ENCODE assay signal across 10 mouse cellular contexts in the genomic region with DNA sequence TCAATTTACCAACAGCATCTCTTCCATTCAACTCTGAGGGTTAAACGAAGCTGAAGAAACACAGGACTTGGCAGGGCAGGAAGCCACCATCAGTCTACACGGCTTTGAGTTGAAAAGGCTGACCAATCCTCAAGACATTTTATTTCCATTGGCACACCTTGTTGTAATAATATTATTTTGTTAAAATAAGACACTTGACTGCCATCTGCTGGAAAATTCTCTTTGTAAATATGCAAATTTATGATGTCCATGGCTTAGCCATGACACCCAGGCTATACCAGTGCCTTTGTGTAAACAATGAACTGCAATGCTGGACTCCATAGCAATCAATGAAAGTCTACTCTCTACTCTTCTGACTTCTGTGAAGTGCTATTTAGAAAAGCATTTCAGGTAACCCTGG.
A peak's percentile ranks its signal among the peaks of the same experiment; 100 is the strongest.
DNase-seq lines count a peak whose midpoint lies in the region; ATAC-seq lines count a peak whose summit lies in the region.
"Had no signal": no experiment of that assay in that cellular context is flagged by ENCODE, and none has a peak within 500 bp of the region (broad histone marks: within the 10 kb centered on the region; RNA-seq: fewer than 3 reads in every experiment).

No protein-coding gene starts in this region.

- H3K27ac ChIP-seq in midbrain, embryonic 14.5 days (replicated peaks; ENCODE audit: low read depth, low read length): no peak overlapping the region
- H3K27ac ChIP-seq in midbrain, embryonic 13.5 days: no peak overlapping the region
- H3K27ac ChIP-seq: heart, embryonic 13.5 days had no signal

- no peak overlapping the region for H3K9ac ChIP-seq in midbrain, embryonic 14.5 days (replicated peaks; ENCODE audit: low read length)
- no peak overlapping the region for H3K9ac ChIP-seq in midbrain, embryonic 13.5 days (replicated peaks)
- H3K9ac ChIP-seq: heart, embryonic 13.5 days had no signal

- no peaks in the 10 kb centered on the region for H3K4me1 ChIP-seq in midbrain, embryonic 14.5 days (ENCODE audit: control insufficient read depth, insufficient read depth, low read length)
- no peaks in the 10 kb centered on the region for H3K4me1 ChIP-seq in midbrain, embryonic 13.5 days (replicated peaks)
- H3K4me1 ChIP-seq: heart, embryonic 13.5 days had no signal

- intact Hi-C loops in heart, postnatal 25 days (cut with DNase I): loop anchor here (5.0 kb wide), 2 partner anchors 149 to 374 kb away; no protein-coding TSS in a partner anchor

- H3K4me3 ChIP-seq in midbrain, embryonic 14.5 days (replicated peaks; ENCODE audit: low read depth, low read length): no peak overlapping the region
- no peak overlapping the region for H3K4me3 ChIP-seq in midbrain, embryonic 13.5 days (replicated peaks)
- H3K4me3 ChIP-seq: heart, embryonic 13.5 days had no signal

- no peaks in the 10 kb centered on the region for H3K9me3 ChIP-seq in midbrain, embryonic 14.5 days (ENCODE audit: control insufficient read depth, low read length)
- no peaks in the 10 kb centered on the region for H3K9me3 ChIP-seq in midbrain, embryonic 13.5 days
- H3K9me3 ChIP-seq: heart, embryonic 13.5 days had no signal

- no peak overlapping the region for H3K4me2 ChIP-seq in midbrain, embryonic 14.5 days (ENCODE audit: low read length)
- no peak overlapping the region for H3K4me2 ChIP-seq in midbrain, embryonic 13.5 days (replicated peaks)
- H3K4me2 ChIP-seq: heart, embryonic 13.5 days had no signal

- no peaks in the 10 kb centered on the region for H3K36me3 ChIP-seq in midbrain, embryonic 14.5 days (ENCODE audit: control insufficient read depth, insufficient read depth, low read length)
- H3K36me3 ChIP-seq in midbrain, embryonic 13.5 days: no peaks in the 10 kb centered on the region
- H3K36me3 ChIP-seq in splenic B cell, adult 2 months (ENCODE audit: control insufficient read depth, insufficient read depth, low read length, poor library complexity, severe bottlenecking): no peaks in the 10 kb centered on the region
- H3K36me3 ChIP-seq: heart, embryonic 13.5 days had no signal

- no peaks in the 10 kb centered on the region for H3K27me3 ChIP-seq in midbrain, embryonic 14.5 days (ENCODE audit: control insufficient read depth, insufficient read depth, low read length)
- H3K27me3 ChIP-seq in midbrain, embryonic 13.5 days: no peaks in the 10 kb centered on the region
- H3K27me3 ChIP-seq in splenic B cell, adult 2 months (ENCODE audit: control insufficient read depth, insufficient read depth, low read length, poor library complexity, severe bottlenecking): no peaks in the 10 kb centered on the region
- H3K27me3 ChIP-seq: heart, embryonic 13.5 days had no signal

- 61% methylated on average over 2 of the region's 2 CpGs for WGBS in midbrain, embryonic 14.5 days
- WGBS in midbrain, embryonic 13.5 days: 63% methylated on average over 2 of the region's 2 CpGs

- ATAC-seq in midbrain, embryonic 14.5 days (ENCODE audit: low FRiP score, low TSS enrichment): no peak
- no peak for ATAC-seq in midbrain, embryonic 13.5 days

- peak; percentile 50 for DNase-seq in heart, adult 8-10 months (ENCODE audit: low spot score)
- DNase-seq in heart, postnatal 25 days (ENCODE audit: low spot score): no peak
- peak; percentile 74 for DNase-seq in midbrain, embryonic 14.5 days
- DNase-seq in brain, adult 2 months (ENCODE audit: low read depth, low spot score): peak; percentile 63
- DNase-seq in splenic B cell, adult 2 months (ENCODE audit: low read depth, low spot score): peak; percentile 66
- DNase-seq in adrenal gland, adult 18-20 months (ENCODE audit: low spot score in 2 of 2): no peak
- no peak for DNase-seq in right cerebral cortex, postnatal 25 days
- DNase-seq: thymus, adult 18-20 months had no signal

Comparison
In these comparisons a context has a peak if more than half of its experiments do, and no peak if none do; other contexts are left out.
1. DNase-seq: peak in heart, adult 8-10 months (single experiment), midbrain, embryonic 14.5 days (single experiment), brain, adult 2 months (single experiment) and splenic B cell, adult 2 months (single experiment); none in heart, postnatal 25 days (single experiment), adrenal gland, adult 18-20 months (0 of 2) and right cerebral cortex, postnatal 25 days (single experiment).